Mouse (Mus musculus) thymus, adult 2 months (tissue): Measurements from ENCODE around the gene Fgf15. TPM values are rescaled to one million over a fixed set of nuclear protein-coding genes. Genes with fewer than 3 reads are reported as not detected.
"Not testable (repeated sequence)": the region's sequence is repeated elsewhere in the genome, so short reads cannot be mapped to it uniquely, and the experiment has no call there.

Source experiments
- DNase-seq: peaks from one replicate; pipeline ENCODE4 v3.0.0; 2021
- H3K27ac ChIP-seq: fragments of 200-500 bp; 2 replicates; pipeline ENCODE4 v1.5.1; 2012; ENCODE audit warnings: low read length, control low read depth; ENCODE audit not compliant: control insufficient read depth, insufficient read depth
- H3K27me3 ChIP-seq: fragments of 200-500 bp; 2 replicates; pipeline ENCODE4 v1.6.1; 2012; ENCODE audit warnings: mild to moderate bottlenecking, low read length, moderate library complexity, mixed read lengths; ENCODE audit not compliant: control insufficient read depth, insufficient read depth
- H3K36me3 ChIP-seq: fragments of 200-500 bp; 2 replicates; pipeline ENCODE4 v1.6.1; 2012; ENCODE audit warnings: mild to moderate bottlenecking, low read length, moderate library complexity; ENCODE audit not compliant: control insufficient read depth, insufficient read depth
- H3K4me1 ChIP-seq: fragments of 200-500 bp; replicated peaks from 2 replicates; pipeline ENCODE4 v1.6.1; 2012; ENCODE audit warnings: low read length; ENCODE audit not compliant: control insufficient read depth, insufficient read depth
- H3K4me3 ChIP-seq: fragments of 200-500 bp; 2 replicates; pipeline ENCODE4 v1.5.1; 2012; ENCODE audit warnings: mild to moderate bottlenecking, low read length, control low read depth, moderate library complexity; ENCODE audit not compliant: control insufficient read depth, insufficient read depth
- CTCF ChIP-seq: fragments of 200-500 bp; IDR thresholded peaks from 2 replicates; pipeline ENCODE4 v1.5.1; 2012; ENCODE audit warnings: mild to moderate bottlenecking, control low read depth, low read length, moderate library complexity, borderline replicate concordance; ENCODE audit not compliant: control insufficient read depth, poor library complexity, insufficient read depth; ENCODE audit errors: extremely low read depth
- POLR2A ChIP-seq: fragments of 200-500 bp; IDR thresholded peaks from 2 replicates; pipeline ENCODE4 v1.6.1; 2012; ENCODE audit warnings: mild to moderate bottlenecking, low read length, control low read depth, moderate library complexity; ENCODE audit not compliant: control insufficient read depth, poor library complexity, insufficient read depth; ENCODE audit errors: extremely low read depth
- WGBS: fragments of 180-500 bp; shearing (Covaris S2); methylation state at CpG from one replicate; pipeline ENCODE4 v1.1.7; 2018; 5-methylcytosine and 5-hydroxymethylcytosine counted together
- polyA plus RNA-seq: library from polyadenylated mRNA; depleted of rRNA; stranded (reverse); fragments of >200 nt; gene quantifications from 2 replicates; pipeline ENCODE4 v1.2.3, GENCODE M21; 2012

The Fgf15 gene
- polyA plus RNA-seq, 1 experiment, result 0.42 TPM

DNA sequence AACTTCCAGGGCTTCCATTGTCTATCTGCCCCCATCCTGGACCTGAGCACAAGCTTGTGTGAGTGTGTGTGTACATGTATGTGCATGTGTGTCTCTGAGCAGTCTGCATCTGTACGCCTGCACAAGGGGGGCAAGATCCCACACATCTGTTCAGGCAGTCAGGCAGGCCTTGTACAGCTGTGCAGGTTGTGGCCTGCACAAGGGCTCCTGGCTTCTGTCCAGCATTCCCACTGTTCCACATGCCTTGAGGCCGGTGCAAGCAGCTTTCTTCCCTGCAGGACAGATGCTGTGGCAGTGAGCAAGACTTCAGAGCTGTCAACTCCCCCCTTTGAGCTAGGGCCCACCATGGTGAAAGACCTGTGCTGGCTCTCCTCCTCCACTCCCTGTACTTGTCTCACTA, 13.2 kb upstream of the Fgf15 start:
- no peaks in the 10 kb centered on the region for H3K36me3 ChIP-seq
- 83% methylated on average over 2 of the region's 2 CpGs for WGBS
- no peak for TF ChIP-seq CTCF
- TF ChIP-seq POLR2A, result no peak
- no peaks in the 10 kb centered on the region for H3K4me1 ChIP-seq
- H3K27me3 ChIP-seq, result no peaks in the 10 kb centered on the region
- no peak for DNase-seq
- no peak overlapping the region for H3K27ac ChIP-seq
- H3K4me3 ChIP-seq, result no peak overlapping the region

DNA sequence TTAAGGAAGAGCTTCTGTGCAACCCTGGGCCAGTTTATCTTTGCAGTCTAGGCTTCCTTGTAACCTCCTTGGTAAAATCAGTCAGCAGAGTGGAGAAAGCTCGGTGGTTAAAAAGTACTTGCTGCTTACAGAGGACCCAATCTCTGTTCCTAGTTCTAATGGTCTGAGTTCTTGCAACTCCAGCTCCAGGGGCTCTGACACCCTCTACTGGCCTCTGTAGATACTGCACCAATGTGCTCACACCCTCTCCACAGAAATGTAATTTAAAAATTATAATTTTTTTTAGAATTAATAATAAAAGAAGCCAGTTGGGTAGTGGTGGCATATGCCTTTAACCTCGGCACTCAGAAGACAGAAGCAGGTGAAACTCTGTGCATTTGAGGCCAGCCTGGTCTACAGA, 8.7 kb upstream of the Fgf15 start:
- Histone ChIP-seq H3K36me3 (no peaks in the 10 kb centered on the region), H3K4me1 (no peaks in the 10 kb centered on the region), H3K4me3 (no peak overlapping the region), H3K27me3 (no peaks in the 10 kb centered on the region; the same call in 1 of the 2 replicates), H3K27ac (no peak overlapping the region)
- WGBS, result 81% methylated on average over 2 of the region's 2 CpGs
- no peak for TF ChIP-seq CTCF
- no peak for TF ChIP-seq POLR2A
- DNase-seq, result no peak

DNA sequence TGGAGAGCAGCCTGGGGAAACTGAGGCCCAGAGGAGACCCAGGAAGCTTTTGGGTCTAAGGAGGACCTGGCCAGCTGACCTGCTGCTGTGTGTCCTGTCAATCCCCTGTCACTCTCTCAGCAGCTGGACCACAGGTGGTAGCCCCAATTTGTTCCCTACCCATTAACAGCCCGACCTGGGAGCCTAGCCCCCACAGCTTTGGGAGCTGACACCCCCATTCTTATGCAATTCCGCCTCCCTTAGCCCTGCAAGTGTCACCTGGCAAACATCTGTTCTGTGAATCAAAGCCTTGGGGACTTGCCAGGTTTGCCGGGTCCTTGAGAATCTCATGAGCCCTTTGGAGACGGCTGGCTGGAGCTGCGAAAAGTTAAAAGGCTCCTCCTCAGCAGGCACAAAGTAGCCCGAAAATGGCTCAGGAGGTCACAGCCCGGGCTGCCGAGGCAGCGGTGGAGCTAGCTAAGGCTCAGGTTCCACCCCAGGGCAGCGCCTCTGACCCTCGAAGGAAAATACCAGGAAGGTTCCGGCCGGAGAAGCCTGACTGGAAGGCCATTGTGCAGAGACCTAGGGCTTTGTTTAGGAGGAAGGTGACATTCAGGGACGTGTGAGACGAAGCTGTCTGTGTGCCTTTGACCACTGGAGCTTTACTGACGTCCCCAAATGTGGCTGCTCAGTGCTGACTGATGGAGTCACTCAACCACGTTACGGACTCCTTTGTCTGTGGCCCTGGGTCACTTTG, 7.6 kb upstream of the Fgf15 start:
- DNase-seq, result no peak
- Histone ChIP-seq H3K27ac (no peak overlapping the region), H3K4me3 (no peak overlapping the region), H3K27me3 (no peaks in the 10 kb centered on the region; the same call in 1 of the 2 replicates), H3K4me1 (no peaks in the 10 kb centered on the region), H3K36me3 (no peaks in the 10 kb centered on the region)
- TF ChIP-seq CTCF (no peak), POLR2A (no peak)
- 31% methylated on average over 18 of the region's 18 CpGs for WGBS

DNA sequence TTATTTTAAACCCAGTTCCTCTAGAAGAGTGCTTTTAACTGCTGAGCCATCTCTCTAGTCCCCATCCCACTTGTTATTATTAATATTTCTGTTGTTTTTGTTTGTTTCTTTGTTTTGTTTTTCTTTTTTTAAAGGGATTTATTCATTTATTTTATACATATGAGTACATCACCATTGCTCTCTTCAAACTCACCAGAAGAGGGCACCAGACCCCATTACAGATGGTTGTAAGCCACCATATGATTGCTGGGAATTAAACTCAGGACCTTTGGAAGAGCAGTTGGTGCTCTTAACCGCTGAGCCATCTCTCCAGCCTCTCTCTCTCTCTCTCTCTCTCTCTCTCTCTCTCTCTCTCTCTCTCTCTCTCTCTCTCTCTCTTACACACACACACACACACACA, 5.7 kb upstream of the Fgf15 start:
- not testable (repeated sequence) for H3K27me3 ChIP-seq, H3K36me3 ChIP-seq, DNase-seq, H3K27ac ChIP-seq, H3K4me3 ChIP-seq, H3K4me1 ChIP-seq
- WGBS, result 92% methylated on average over 1 of the region's 1 CpGs

DNA sequence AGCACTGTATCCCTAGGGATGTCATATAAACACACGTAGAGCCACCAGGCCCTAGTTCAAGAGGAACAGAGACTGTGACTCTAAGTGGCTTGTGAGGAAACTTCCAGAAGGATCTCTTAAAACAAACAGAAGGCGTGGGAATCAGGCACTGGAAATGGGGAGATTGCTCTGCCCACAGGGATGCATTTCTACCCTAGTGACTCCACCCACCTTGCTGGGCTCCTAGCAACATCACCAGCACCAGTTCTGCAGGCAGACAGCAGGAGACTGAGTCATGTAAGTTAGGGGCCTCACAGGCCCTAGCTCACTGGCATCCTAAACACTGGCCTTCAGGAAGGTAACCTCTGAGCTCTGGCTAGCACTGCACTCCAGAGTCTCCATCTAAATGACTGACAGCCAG, 4.5 kb upstream of the Fgf15 start:
- no peak overlapping the region for H3K27ac ChIP-seq
- TF ChIP-seq CTCF (no peak), POLR2A (no peak)
- no peak overlapping the region for H3K4me3 ChIP-seq
- no peaks in the 10 kb centered on the region for H3K36me3 ChIP-seq
- WGBS, result 97% methylated on average over 2 of the region's 2 CpGs
- H3K4me1 ChIP-seq, result peaks cover 2% of the 10 kb centered on the region; the same call in 1 of the 2 replicates
- H3K27me3 ChIP-seq, result peaks cover 13% of the 10 kb centered on the region; the same call in 1 of the 2 replicates
- DNase-seq, result no peak

DNA sequence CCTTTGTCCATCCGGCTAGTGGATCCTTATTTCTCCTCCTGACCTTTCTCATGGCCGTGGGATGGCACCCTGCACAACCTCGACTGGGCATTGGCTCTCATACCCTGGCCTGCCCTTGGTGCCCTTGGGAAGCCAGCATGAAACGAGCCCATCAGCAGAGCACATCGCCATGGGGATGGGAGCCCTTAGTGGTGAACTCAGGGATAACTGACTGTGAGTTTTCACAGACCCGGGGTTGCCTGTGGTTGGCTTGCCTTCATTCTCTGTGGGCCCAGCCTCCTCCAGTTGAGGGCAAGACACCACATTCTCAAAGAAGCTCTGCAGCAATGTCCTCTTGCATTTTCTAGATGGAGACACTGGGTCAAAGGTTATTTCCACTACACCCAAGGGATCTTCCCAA, 4.0 kb upstream of the Fgf15 start:
- 61% methylated on average over 6 of the region's 6 CpGs for WGBS
- TF ChIP-seq POLR2A, result no peak
- no peak for TF ChIP-seq CTCF
- H3K4me3 ChIP-seq, result no peak overlapping the region
- H3K27me3 ChIP-seq, result peaks cover 16% of the 10 kb centered on the region; the same call in 1 of the 2 replicates
- H3K4me1 ChIP-seq, result peaks cover 5% of the 10 kb centered on the region; the same call in 1 of the 2 replicates
- H3K36me3 ChIP-seq, result no peaks in the 10 kb centered on the region
- no peak for DNase-seq
- H3K27ac ChIP-seq, result no peak overlapping the region

DNA sequence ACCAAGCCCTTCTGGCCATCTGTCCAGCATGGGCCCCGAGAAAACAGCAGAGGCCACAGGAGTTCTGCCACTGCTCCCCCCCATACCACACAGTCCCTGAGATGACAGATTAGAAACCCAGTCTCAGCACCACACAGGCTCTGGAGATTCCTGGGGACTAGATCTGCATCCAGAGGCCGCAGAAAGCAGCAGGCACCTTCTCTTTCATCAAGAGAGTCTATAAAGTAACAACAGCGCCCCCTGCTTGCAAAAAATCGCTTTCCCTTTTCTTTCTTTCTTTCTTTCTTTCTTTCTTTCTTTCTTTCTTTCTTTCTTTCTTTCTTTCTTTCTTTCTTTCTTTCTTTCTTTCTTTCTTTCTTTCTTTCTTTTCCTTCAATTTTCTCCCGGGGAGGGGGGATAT, 2.1 kb upstream of the Fgf15 start:
- peaks cover 5% of the 10 kb centered on the region; the same call in 1 of the 2 replicates for H3K4me1 ChIP-seq
- H3K27me3 ChIP-seq, result peaks cover 16% of the 10 kb centered on the region; the same call in 1 of the 2 replicates
- H3K27ac ChIP-seq, result no peak overlapping the region
- H3K36me3 ChIP-seq, result no peaks in the 10 kb centered on the region
- no peak for DNase-seq
- TF ChIP-seq POLR2A (no peak), CTCF (no peak)
- no peak overlapping the region for H3K4me3 ChIP-seq
- WGBS, result 15% methylated on average over 5 of the region's 5 CpGs
